Mouse (Mus musculus): Measurements from ENCODE around the gene Tle4. TPM values are rescaled to one million over a fixed set of nuclear protein-coding genes. Genes with fewer than 3 reads are reported as not detected.

The Tle4 gene
- total and polyA plus RNA-seq, 2 experiments from 2014 or later, result 3.4 to 13.8 TPM

- Histone ChIP-seq H3K4me3 (ENCODE audit: low read depth, low read length) (no peak overlapping the region), H3K27ac (ENCODE audit: low read depth) (no peak overlapping the region), H3K9me3 (replicated peaks; ENCODE audit: control insufficient read depth, low read length) (no peaks in the 10 kb centered on the region), H3K4me2 (ENCODE audit: low read depth, low read length) (no peak overlapping the region), H3K36me3 (replicated peaks; ENCODE audit: control insufficient read depth, insufficient read depth, low read length) (no peaks in the 10 kb centered on the region), H3K4me1 (ENCODE audit: control insufficient read depth, insufficient read depth) (no peaks in the 10 kb centered on the region), H3K9ac (replicated peaks; ENCODE audit: low read depth, low read length) (no peak overlapping the region), H3K27me3 (ENCODE audit: control insufficient read depth, insufficient read depth, low read length) (no peaks in the 10 kb centered on the region)
- no peak for ATAC-seq (ENCODE audit: insufficient read depth, low read depth)
- no peak for DNase-seq (ENCODE audit: low spot score)
- no peak for TF ChIP-seq EP300 (IDR thresholded peaks at IDR 0.05; ENCODE audit: low read depth)
- no peak for TF ChIP-seq CTCF (IDR thresholded peaks at IDR 0.05; ENCODE audit: low read depth)
- 35% methylated on average over 5 of the region's 5 CpGs for WGBS
Measured at GRCm38 (mm10) chr19:14481796-14482561, 115.9 kb downstream of the Tle4 start.

- no peaks in the 10 kb centered on the region for H3K9me3 ChIP-seq (replicated peaks; ENCODE audit: control insufficient read depth, low read length)
- H3K27me3 ChIP-seq (ENCODE audit: control insufficient read depth, insufficient read depth, low read length), result no peaks in the 10 kb centered on the region
- no peak overlapping the region for H3K4me2 ChIP-seq (ENCODE audit: low read depth, low read length)
- no peaks in the 10 kb centered on the region for H3K36me3 ChIP-seq (replicated peaks; ENCODE audit: control insufficient read depth, insufficient read depth, low read length)
- DNase-seq (ENCODE audit: low spot score) (no peak), ATAC-seq (ENCODE audit: insufficient read depth, low read depth) (no peak)
- H3K4me1 ChIP-seq (ENCODE audit: control insufficient read depth, insufficient read depth), result no peaks in the 10 kb centered on the region
- no peak overlapping the region for H3K27ac ChIP-seq (ENCODE audit: low read depth)
- no peak overlapping the region for H3K9ac ChIP-seq (replicated peaks; ENCODE audit: low read depth, low read length)
- no peak for TF ChIP-seq EP300 (IDR thresholded peaks at IDR 0.05; ENCODE audit: low read depth)
- TF ChIP-seq CTCF (IDR thresholded peaks at IDR 0.05; ENCODE audit: low read depth), result no peak
- no peak overlapping the region for H3K4me3 ChIP-seq (ENCODE audit: low read depth, low read length)
Measured at GRCm38 (mm10) chr19:14479711-14480110, 118.1 kb downstream of the Tle4 start.

GRCm38 (mm10) chr19:14469325-14469724, 128.5 kb downstream of the Tle4 start:
- peaks cover 11% of the 10 kb centered on the region; the same call in 1 of the 2 replicates for H3K36me3 ChIP-seq (replicated peaks; ENCODE audit: control insufficient read depth, insufficient read depth, low read length)
- no peaks in the 10 kb centered on the region for H3K9me3 ChIP-seq (replicated peaks; ENCODE audit: control insufficient read depth, low read length)
- no peak overlapping the region for H3K9ac ChIP-seq (replicated peaks; ENCODE audit: low read depth, low read length)
- H3K4me3 ChIP-seq (ENCODE audit: low read depth, low read length), result no peak overlapping the region
- 93% methylated on average over 8 of the region's 8 CpGs for WGBS
- no peak overlapping the region for H3K27ac ChIP-seq (ENCODE audit: low read depth)
- ATAC-seq (ENCODE audit: insufficient read depth, low read depth), result no peak
- no peaks in the 10 kb centered on the region for H3K27me3 ChIP-seq (ENCODE audit: control insufficient read depth, insufficient read depth, low read length)
- no peak for DNase-seq (ENCODE audit: low spot score)
- H3K4me2 ChIP-seq (ENCODE audit: low read depth, low read length), result no peak overlapping the region
- TF ChIP-seq EP300 (IDR thresholded peaks at IDR 0.05; ENCODE audit: low read depth) (no peak), CTCF (IDR thresholded peaks at IDR 0.05; ENCODE audit: low read depth) (no peak)
- no peaks in the 10 kb centered on the region for H3K4me1 ChIP-seq (ENCODE audit: control insufficient read depth, insufficient read depth)

- H3K4me2 ChIP-seq (ENCODE audit: low read depth, low read length), result no peak overlapping the region
- H3K36me3 ChIP-seq (replicated peaks; ENCODE audit: control insufficient read depth, insufficient read depth, low read length), result peaks cover 11% of the 10 kb centered on the region; the same call in 1 of the 2 replicates
- ATAC-seq (ENCODE audit: insufficient read depth, low read depth) (no peak), DNase-seq (ENCODE audit: low spot score) (no peak)
- TF ChIP-seq EP300 (IDR thresholded peaks at IDR 0.05; ENCODE audit: low read depth), result no peak
- no peak for TF ChIP-seq CTCF (IDR thresholded peaks at IDR 0.05; ENCODE audit: low read depth)
- H3K4me3 ChIP-seq (ENCODE audit: low read depth, low read length), result no peak overlapping the region
- 85% methylated on average over 2 of the region's 2 CpGs for WGBS
- H3K27ac ChIP-seq (ENCODE audit: low read depth), result no peak overlapping the region
- H3K9me3 ChIP-seq (replicated peaks; ENCODE audit: control insufficient read depth, low read length), result no peaks in the 10 kb centered on the region
- no peaks in the 10 kb centered on the region for H3K4me1 ChIP-seq (ENCODE audit: control insufficient read depth, insufficient read depth)
- H3K27me3 ChIP-seq (ENCODE audit: control insufficient read depth, insufficient read depth, low read length), result no peaks in the 10 kb centered on the region
- no peak overlapping the region for H3K9ac ChIP-seq (replicated peaks; ENCODE audit: low read depth, low read length)
Measured at GRCm38 (mm10) chr19:14468733-14469132, 129.1 kb downstream of the Tle4 start.

GRCm38 (mm10) chr19:14466020-14466419, 131.8 kb downstream of the Tle4 start:
- DNase-seq (ENCODE audit: low spot score) (no peak), ATAC-seq (ENCODE audit: insufficient read depth, low read depth) (no peak)
- no peak for TF ChIP-seq CTCF (IDR thresholded peaks at IDR 0.05; ENCODE audit: low read depth)
- TF ChIP-seq EP300 (IDR thresholded peaks at IDR 0.05; ENCODE audit: low read depth), result no peak
- H3K9ac ChIP-seq (replicated peaks; ENCODE audit: low read depth, low read length), result no peak overlapping the region
- no peak overlapping the region for H3K4me3 ChIP-seq (ENCODE audit: low read depth, low read length)
- H3K9me3 ChIP-seq (replicated peaks; ENCODE audit: control insufficient read depth, low read length), result no peaks in the 10 kb centered on the region
- no peak overlapping the region for H3K27ac ChIP-seq (ENCODE audit: low read depth)
- H3K27me3 ChIP-seq (ENCODE audit: control insufficient read depth, insufficient read depth, low read length), result no peaks in the 10 kb centered on the region
- 0 out of 2 replicates have a peak, but pooled peaks cover 5% of the 10 kb centered on the region for H3K4me1 ChIP-seq (ENCODE audit: control insufficient read depth, insufficient read depth)
- WGBS, result 93% methylated on average over 8 of the region's 8 CpGs
- peaks cover 11% of the 10 kb centered on the region; the same call in 1 of the 2 replicates for H3K36me3 ChIP-seq (replicated peaks; ENCODE audit: control insufficient read depth, insufficient read depth, low read length)
- no peak overlapping the region for H3K4me2 ChIP-seq (ENCODE audit: low read depth, low read length)

Measured in heart, postnatal 0 days (tissue).